ENCODE assay signal across 17 mouse cellular contexts in the genomic region with DNA sequence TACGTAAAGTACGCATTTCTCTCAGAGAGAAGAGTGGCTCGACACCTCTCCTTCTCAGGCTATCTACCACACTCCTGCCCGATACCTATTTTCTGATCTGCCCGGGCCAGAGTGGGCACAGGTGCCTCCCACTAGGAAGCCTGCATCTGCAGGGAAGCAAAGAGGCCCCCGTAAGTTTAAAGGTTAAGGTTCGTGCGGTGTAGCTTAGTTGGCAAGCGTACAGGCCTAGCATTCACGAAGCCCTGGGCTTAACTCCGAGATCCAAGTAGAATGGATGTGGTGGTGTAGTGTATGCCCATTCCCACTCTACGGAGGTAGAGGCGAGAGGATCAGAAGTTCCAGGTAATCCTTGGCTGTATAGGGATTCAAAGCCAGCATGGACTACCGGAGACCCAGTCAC.
A peak's percentile ranks its signal among the peaks of the same experiment; 100 is the strongest.
DNase-seq lines count a peak whose midpoint lies in the region; ATAC-seq and TF ChIP-seq lines count a peak whose summit lies in the region.
"Had no signal": no experiment of that assay in that cellular context is flagged by ENCODE, and none has a peak within 500 bp of the region (broad histone marks: within the 10 kb centered on the region; RNA-seq: fewer than 3 reads in every experiment).

No protein-coding gene starts in this region.

- H3K4me1 ChIP-seq in forebrain, embryonic 14.5 days (ENCODE audit: control insufficient read depth, insufficient read depth, low read length): peaks cover 17% of the 10 kb centered on the region
- H3K4me1 ChIP-seq in forebrain, embryonic 16.5 days (replicated peaks; ENCODE audit: control insufficient read depth, insufficient read depth, low read length): peaks cover 34% of the 10 kb centered on the region
- H3K4me1 ChIP-seq in midbrain, embryonic 11.5 days (ENCODE audit: control insufficient read depth, insufficient read depth, low read length): peaks cover 7% of the 10 kb centered on the region
- H3K4me1 ChIP-seq in midbrain, embryonic 16.5 days (ENCODE audit: control insufficient read depth, insufficient read depth, low read length): peaks cover 22% of the 10 kb centered on the region
- no peaks in the 10 kb centered on the region; the same call in 1 of the 2 replicates for H3K4me1 ChIP-seq in midbrain, postnatal 0 days (ENCODE audit: insufficient read depth, low read length)

- no peak for ATAC-seq in cerebellum, adult (ENCODE audit: insufficient number of reproducible peaks, low FRiP score, low TSS enrichment)
- no peak for ATAC-seq in forebrain, embryonic 14.5 days
- ATAC-seq in forebrain, embryonic 16.5 days: no peak
- no peak for ATAC-seq in midbrain, embryonic 11.5 days (ENCODE audit: low FRiP score)
- ATAC-seq in midbrain, embryonic 16.5 days: no peak
- ATAC-seq in midbrain, postnatal 0 days (ENCODE audit: low FRiP score): no peak
- ATAC-seq: activated CD4-positive, CD25-positive, alpha-beta regulatory T cell, adult 4 months; Patski had no signal

- no peaks in the 10 kb centered on the region for H3K9me3 ChIP-seq in forebrain, embryonic 14.5 days (replicated peaks; ENCODE audit: control insufficient read depth, low read length)
- no peaks in the 10 kb centered on the region for H3K9me3 ChIP-seq in forebrain, embryonic 16.5 days (ENCODE audit: control insufficient read depth, low read length)
- H3K9me3 ChIP-seq in midbrain, embryonic 11.5 days (ENCODE audit: control insufficient read depth, low read length): no peaks in the 10 kb centered on the region
- no peaks in the 10 kb centered on the region for H3K9me3 ChIP-seq in midbrain, embryonic 16.5 days (replicated peaks; ENCODE audit: control insufficient read depth, low read length, poor library complexity, severe bottlenecking)
- no peaks in the 10 kb centered on the region for H3K9me3 ChIP-seq in midbrain, postnatal 0 days (ENCODE audit: low read length)
- H3K9me3 ChIP-seq: embryonic facial prominence, embryonic 12.5 days; forebrain, embryonic 12.5 days; heart, embryonic 12.5 days; hindbrain, embryonic 10.5 days; intestine, embryonic 15.5 days had no signal

- H3K4me3 ChIP-seq in forebrain, embryonic 14.5 days (ENCODE audit: low read depth, low read length): no peak overlapping the region
- no peak overlapping the region for H3K4me3 ChIP-seq in forebrain, embryonic 16.5 days (replicated peaks; ENCODE audit: low read length)
- H3K4me3 ChIP-seq in midbrain, embryonic 11.5 days (ENCODE audit: low read depth, low read length): no peak overlapping the region
- no peak overlapping the region for H3K4me3 ChIP-seq in midbrain, embryonic 16.5 days (ENCODE audit: low read depth, low read length)
- H3K4me3 ChIP-seq in midbrain, postnatal 0 days (ENCODE audit: low read depth, low read length): no peak overlapping the region
- H3K4me3 ChIP-seq: embryonic facial prominence, embryonic 12.5 days; forebrain, embryonic 12.5 days; heart, adult 2 months; heart, embryonic 12.5 days; hindbrain, embryonic 10.5 days; intestine, embryonic 15.5 days had no signal

- no peaks in the 10 kb centered on the region for H3K27me3 ChIP-seq in forebrain, embryonic 14.5 days (replicated peaks; ENCODE audit: control insufficient read depth, insufficient read depth, low read length)
- no peaks in the 10 kb centered on the region for H3K27me3 ChIP-seq in forebrain, embryonic 16.5 days (replicated peaks; ENCODE audit: control insufficient read depth, insufficient read depth, low read length)
- H3K27me3 ChIP-seq in midbrain, embryonic 11.5 days (ENCODE audit: control insufficient read depth, insufficient read depth, low read length): no peaks in the 10 kb centered on the region
- H3K27me3 ChIP-seq in midbrain, embryonic 16.5 days (ENCODE audit: control insufficient read depth, insufficient read depth, low read depth, low read length): no peaks in the 10 kb centered on the region
- H3K27me3 ChIP-seq in midbrain, postnatal 0 days (ENCODE audit: insufficient read depth, low read length): no peaks in the 10 kb centered on the region
- H3K27me3 ChIP-seq: embryonic facial prominence, embryonic 12.5 days; forebrain, embryonic 12.5 days; heart, embryonic 12.5 days; intestine, embryonic 15.5 days had no signal

- no peak for TF ChIP-seq CTCF in midbrain, postnatal 0 days (IDR thresholded peaks at IDR 0.05)

- no peak overlapping the region for H3K4me2 ChIP-seq in forebrain, embryonic 14.5 days (ENCODE audit: low read length)
- no peak overlapping the region for H3K4me2 ChIP-seq in forebrain, embryonic 16.5 days (ENCODE audit: low read length)
- no peak overlapping the region for H3K4me2 ChIP-seq in midbrain, embryonic 11.5 days
- H3K4me2 ChIP-seq in midbrain, embryonic 16.5 days (ENCODE audit: low read length): no peak overlapping the region
- H3K4me2 ChIP-seq in midbrain, postnatal 0 days (ENCODE audit: low read depth, low read length, poor library complexity, severe bottlenecking): no peak overlapping the region
- H3K4me2 ChIP-seq: embryonic facial prominence, embryonic 12.5 days; forebrain, embryonic 12.5 days; heart, embryonic 12.5 days; hindbrain, embryonic 14.5 days; intestine, embryonic 15.5 days had no signal

- WGBS in forebrain, embryonic 14.5 days: 92% methylated on average over 14 of the region's 14 CpGs
- 91% methylated on average over 14 of the region's 14 CpGs for WGBS in forebrain, embryonic 16.5 days
- 89% methylated on average over 14 of the region's 14 CpGs for WGBS in midbrain, embryonic 11.5 days
- WGBS in midbrain, embryonic 16.5 days: 90% methylated on average over 14 of the region's 14 CpGs
- WGBS in midbrain, postnatal 0 days: 92% methylated on average over 14 of the region's 14 CpGs

- H3K36me3 ChIP-seq in forebrain, embryonic 14.5 days (ENCODE audit: control insufficient read depth, insufficient read depth, low read length): no peaks in the 10 kb centered on the region
- H3K36me3 ChIP-seq in forebrain, embryonic 16.5 days (ENCODE audit: control insufficient read depth, insufficient read depth): no peaks in the 10 kb centered on the region
- no peaks in the 10 kb centered on the region for H3K36me3 ChIP-seq in midbrain, embryonic 11.5 days (ENCODE audit: control insufficient read depth, insufficient read depth, low read length)
- no peaks in the 10 kb centered on the region for H3K36me3 ChIP-seq in midbrain, embryonic 16.5 days (ENCODE audit: control insufficient read depth, insufficient read depth, low read length)
- no peaks in the 10 kb centered on the region for H3K36me3 ChIP-seq in midbrain, postnatal 0 days (ENCODE audit: insufficient read depth, low read length)
- H3K36me3 ChIP-seq: embryonic facial prominence, embryonic 12.5 days; forebrain, embryonic 12.5 days; heart, embryonic 12.5 days; hindbrain, embryonic 10.5 days; intestine, embryonic 15.5 days had no signal

- DNase-seq in cerebellum, adult 11-12 months: peak; percentile 64
- DNase-seq in forebrain, embryonic 14.5 days (ENCODE audit: low spot score): no peak
- DNase-seq in midbrain, embryonic 11.5 days (ENCODE audit: low spot score, missing footprints): peak; percentile 82
- no peak for DNase-seq in midbrain, postnatal 0 days (ENCODE audit: low spot score)
- no peak for DNase-seq in thymus, postnatal 25 days

- H3K9ac ChIP-seq in forebrain, embryonic 14.5 days (ENCODE audit: low read length): no peak overlapping the region
- no peak overlapping the region for H3K9ac ChIP-seq in forebrain, embryonic 16.5 days (replicated peaks; ENCODE audit: low read depth, low read length)
- no peak overlapping the region for H3K9ac ChIP-seq in midbrain, embryonic 11.5 days (ENCODE audit: low read length)
- H3K9ac ChIP-seq in midbrain, embryonic 16.5 days (ENCODE audit: low read depth, low read length): no peak overlapping the region
- H3K9ac ChIP-seq in midbrain, postnatal 0 days (replicated peaks; ENCODE audit: low read length, poor library complexity, severe bottlenecking): no peak overlapping the region
- H3K9ac ChIP-seq: embryonic facial prominence, embryonic 12.5 days; forebrain, embryonic 12.5 days; heart, embryonic 12.5 days; hindbrain, embryonic 14.5 days; intestine, embryonic 15.5 days had no signal

- H3K27ac ChIP-seq in forebrain, embryonic 14.5 days (ENCODE audit: low read depth, low read length): peak overlapping the region; percentile 52; the same call in 1 of the 2 replicates
- H3K27ac ChIP-seq in forebrain, embryonic 16.5 days (ENCODE audit: low read length): no peak overlapping the region
- H3K27ac ChIP-seq in midbrain, embryonic 11.5 days (ENCODE audit: low read depth, low read length): no peak overlapping the region
- no peak overlapping the region for H3K27ac ChIP-seq in midbrain, embryonic 16.5 days (ENCODE audit: low read length)
- H3K27ac ChIP-seq in midbrain, postnatal 0 days (ENCODE audit: low read depth, low read length): 0 out of 2 replicates have a peak overlapping the region, but pooled peaks have one; percentile 26
- H3K27ac ChIP-seq: embryonic facial prominence, embryonic 12.5 days; forebrain, embryonic 12.5 days; heart, adult 2 months; hindbrain, embryonic 10.5 days; hindbrain, embryonic 14.5 days; intestine, embryonic 15.5 days had no signal

Comparison
In these comparisons a context has a peak if more than half of its experiments do, and no peak if none do; other contexts are left out.
1. DNase-seq: peak in cerebellum, adult 11-12 months (single experiment) and midbrain, embryonic 11.5 days (single experiment); none in forebrain, embryonic 14.5 days (single experiment), midbrain, postnatal 0 days (single experiment) and thymus, postnatal 25 days (single experiment).
2. H3K27ac ChIP-seq: peak in forebrain, embryonic 14.5 days (single experiment) and midbrain, postnatal 0 days (single experiment); none in forebrain, embryonic 16.5 days (single experiment), midbrain, embryonic 11.5 days (single experiment) and midbrain, embryonic 16.5 days (single experiment).